Mouse (Mus musculus) adrenal gland, postnatal 14 days (tissue): Measurements from ENCODE around the gene Tmem204. TPM values are rescaled to one million over a fixed set of nuclear protein-coding genes. Genes with fewer than 3 reads are reported as not detected.

Source experiments
- DNase-seq: peaks from one replicate; pipeline ENCODE4 v3.0.0; 2021; ENCODE audit warnings: mixed read lengths
- total RNA-seq: library from RNA; stranded (reverse); gene quantifications from 2 replicates; pipeline ENCODE4 v1.2.3, GENCODE M21; 2021

Tmem204 gene
- total RNA-seq, 1 experiment from 2014 or later = 30.2 TPM

- no peak for DNase-seq
Measured at GRCm38 (mm10) chr17:25086724-25087123, 3.3 kb upstream of the Tmem204 start.

- DNase-seq = peak; percentile 58
Measured at GRCm38 (mm10) chr17:25084835-25085385, 1.5 kb upstream of the Tmem204 start.

GRCm38 (mm10) chr17:25082887-25083286 lies 504 bp downstream of the Tmem204 start:
- DNase-seq = no peak

GRCm38 (mm10) chr17:25082081-25082847 lies 1.1 kb downstream of the Tmem204 start:
- DNase-seq = no peak

GRCm38 (mm10) chr17:25080960-25081381 lies 2.4 kb downstream of the Tmem204 start:
- DNase-seq = peak; percentile 65

- DNase-seq = no peak
Measured at GRCm38 (mm10) chr17:25080210-25080609, 3.2 kb downstream of the Tmem204 start.

DNA sequence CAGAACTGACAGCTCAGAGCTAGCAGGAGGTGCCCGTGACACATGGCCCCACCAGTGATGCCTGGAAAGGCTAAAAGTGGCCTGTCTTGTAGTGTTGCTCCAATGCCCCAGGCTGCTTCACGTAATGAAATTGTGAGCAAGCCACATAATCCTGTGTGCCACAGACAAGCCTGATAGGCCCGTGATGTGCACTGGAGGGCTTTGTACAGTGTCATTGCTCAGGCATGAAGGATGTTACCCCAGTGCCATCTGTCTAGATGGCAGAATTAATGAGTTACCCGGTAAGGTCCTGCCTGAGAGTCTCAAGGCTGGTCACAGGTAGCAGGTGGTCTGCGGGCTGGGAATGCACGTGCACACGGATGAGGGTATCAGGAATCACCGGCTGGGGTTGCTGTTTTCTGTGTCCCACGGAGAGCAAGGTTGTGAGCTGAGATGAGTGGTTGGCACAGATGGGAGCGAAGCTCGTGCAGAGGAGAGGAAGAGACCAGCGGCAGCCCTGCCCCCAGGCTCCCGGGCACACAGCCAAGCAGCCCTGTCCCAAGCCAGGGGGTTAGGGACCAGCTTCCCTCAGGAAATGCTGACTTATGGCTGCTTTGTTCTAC lies 5.5 kb downstream of the Tmem204 start:
- DNase-seq = peak; percentile 86

GRCm38 (mm10) chr17:25076906-25077305 lies 6.5 kb downstream of the Tmem204 start:
- DNase-seq = no peak

GRCm38 (mm10) chr17:25068690-25069089 lies 14.7 kb downstream of the Tmem204 start:
- no peak for DNase-seq

- peak; percentile 53 for DNase-seq
Measured at GRCm38 (mm10) chr17:25067442-25067851, 15.9 kb downstream of the Tmem204 start.

DNA sequence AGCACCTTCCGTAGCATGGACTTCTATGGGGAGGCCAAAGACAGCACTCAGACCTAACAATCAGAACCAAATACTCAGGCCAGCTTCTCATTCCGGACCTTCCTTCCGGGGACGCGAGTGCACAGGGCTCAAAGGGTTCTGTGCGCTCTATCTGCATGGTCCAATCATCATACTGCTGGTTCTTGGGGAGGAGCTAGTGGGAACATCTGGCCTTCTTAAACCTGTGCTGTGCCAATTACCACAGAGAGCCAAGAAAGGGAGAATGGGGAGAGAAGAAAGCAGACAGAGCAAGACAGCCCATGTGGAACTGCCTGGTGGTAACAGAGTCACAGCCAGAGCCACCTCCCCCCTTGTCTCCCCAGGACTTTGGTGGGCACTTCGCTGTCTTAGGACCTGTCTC lies 16.8 kb downstream of the Tmem204 start:
- DNase-seq = no peak

DNA sequence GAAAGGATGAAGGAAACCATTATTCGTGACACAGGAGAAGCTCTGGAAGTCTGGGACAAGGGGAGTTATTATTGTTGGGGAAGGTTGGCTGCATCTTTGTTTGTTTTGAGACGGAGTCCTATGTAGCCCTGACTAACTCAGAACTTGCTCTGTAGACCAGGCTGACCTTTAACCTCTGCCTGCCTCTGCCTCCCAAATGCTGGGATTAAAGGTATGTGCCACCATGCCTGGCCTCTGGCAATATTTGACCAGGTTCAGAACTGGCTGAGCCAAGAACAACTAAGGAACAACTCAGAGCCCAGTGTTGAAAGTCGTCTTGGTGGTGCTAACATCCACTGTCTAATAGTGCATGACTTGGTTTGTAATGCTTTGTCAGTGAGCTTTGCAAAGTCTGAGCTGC lies 18.2 kb downstream of the Tmem204 start:
- DNase-seq = no peak

DNA sequence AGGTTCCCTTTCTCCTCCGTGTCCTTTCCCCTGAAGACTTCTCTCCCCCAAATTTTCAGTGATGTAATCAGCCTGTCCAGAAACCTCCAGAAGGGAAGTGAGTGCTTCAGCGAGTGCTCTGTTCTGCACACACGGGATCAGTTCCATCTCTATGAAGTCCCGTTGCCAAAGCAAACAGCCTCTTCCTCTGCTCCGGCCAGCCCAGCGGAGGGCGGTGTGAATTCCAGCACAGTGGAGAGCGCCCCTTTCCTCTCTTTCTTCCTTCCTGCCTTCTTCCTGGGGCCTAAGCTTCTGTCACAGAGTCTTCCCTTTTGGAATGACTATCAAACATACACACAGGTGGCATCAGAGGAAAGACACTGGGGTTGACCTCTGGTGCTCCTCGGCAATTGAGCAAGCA lies 19.0 kb downstream of the Tmem204 start:
- DNase-seq = peak; percentile 57

DNA sequence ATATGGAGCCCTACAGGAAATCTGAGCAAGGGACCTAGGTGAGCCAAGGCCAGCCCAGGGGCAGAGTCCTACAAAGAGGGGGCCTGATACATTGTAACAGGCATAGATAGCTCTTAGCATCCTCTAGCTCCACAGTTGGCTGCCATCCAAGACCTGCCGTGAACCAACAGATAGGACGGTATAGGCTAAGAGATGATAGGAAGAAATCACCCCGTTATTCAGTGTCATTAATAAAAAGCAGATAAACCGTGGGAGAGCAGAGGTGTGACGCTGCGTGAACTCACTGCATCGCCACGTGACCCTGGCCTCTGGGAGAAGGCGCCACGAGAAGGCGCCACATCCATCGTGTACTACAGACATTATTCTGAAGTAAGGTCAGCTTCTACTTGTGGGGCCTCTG lies 19.5 kb downstream of the Tmem204 start:
- no peak for DNase-seq

DNA sequence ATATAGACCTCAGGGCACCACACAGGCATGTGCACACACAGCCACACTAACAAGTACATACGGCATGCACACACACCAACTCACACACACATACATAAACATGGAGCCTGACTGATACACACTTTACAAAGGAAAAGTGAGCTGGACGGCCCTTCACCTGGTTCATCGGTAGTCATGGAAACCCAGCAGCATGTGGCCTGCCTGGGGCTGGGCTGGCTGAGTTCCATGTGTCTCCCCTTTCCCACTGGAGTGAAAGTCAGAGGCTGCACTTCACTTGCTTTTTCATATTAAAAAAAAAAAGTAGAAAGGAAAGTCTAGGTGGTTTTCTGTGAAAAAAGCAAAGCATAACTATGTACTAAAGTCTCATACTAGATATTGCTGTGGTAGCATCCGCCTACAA lies 20.1 kb downstream of the Tmem204 start:
- DNase-seq = no peak

DNA sequence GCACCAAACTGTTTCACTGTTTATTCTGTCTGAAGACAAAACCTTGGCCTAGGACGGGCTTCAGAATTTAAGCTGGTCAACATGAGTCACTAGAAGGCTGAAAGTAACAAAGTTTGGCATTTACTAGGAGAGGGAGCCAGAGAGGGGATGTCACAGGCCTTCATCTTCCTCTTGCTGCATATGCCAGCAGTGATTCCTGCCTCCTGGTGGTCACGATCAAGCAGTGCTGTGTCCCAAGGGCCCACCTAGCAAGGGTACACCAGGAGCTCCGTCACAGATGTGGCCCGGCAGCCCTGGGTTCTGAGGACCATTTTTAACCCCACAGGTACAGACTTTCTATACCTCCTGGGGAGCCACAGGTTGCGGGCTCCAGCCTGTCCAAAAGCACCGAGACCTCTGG lies 26.4 kb downstream of the Tmem204 start:
- no peak for DNase-seq

DNA sequence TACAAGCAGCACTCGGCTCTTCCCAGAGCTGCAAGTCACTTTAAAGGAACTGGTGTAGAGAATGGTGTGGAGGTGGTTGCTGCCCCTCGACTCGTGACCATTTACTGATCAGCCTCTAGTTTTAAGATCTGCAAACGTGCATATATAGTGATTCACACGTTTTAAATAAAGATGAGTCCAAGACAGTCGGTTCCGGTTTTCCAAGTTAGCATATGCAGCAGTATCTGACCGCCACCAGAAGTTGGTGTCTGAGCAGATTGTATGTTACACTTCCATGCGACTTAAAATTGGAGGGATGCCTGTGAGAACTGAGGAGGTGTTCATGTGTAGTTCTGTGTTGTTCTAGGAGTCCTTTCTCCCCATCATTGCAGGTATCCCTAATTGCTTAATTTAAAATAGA lies 30.1 kb downstream of the Tmem204 start:
- no peak for DNase-seq

DNA sequence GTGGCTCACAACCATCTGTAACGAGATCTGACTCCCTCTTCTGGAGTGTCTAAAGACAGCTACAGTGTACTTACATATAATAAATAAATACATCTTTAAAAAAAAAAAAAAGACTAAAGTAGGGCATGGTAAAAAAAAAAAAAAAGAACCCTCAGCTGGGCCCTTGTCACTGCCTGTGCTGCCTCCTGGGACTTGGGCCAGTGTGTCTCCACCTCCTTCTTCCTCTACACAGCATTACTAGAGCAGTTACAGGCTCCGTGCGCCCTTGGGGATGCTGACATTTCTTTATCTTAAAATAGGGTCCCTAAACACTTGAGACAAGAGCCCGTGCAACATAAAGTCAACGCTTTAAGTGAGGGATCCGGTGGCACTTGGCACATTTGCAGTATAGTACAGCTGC lies 36.2 kb downstream of the Tmem204 start:
- no peak for DNase-seq

DNA sequence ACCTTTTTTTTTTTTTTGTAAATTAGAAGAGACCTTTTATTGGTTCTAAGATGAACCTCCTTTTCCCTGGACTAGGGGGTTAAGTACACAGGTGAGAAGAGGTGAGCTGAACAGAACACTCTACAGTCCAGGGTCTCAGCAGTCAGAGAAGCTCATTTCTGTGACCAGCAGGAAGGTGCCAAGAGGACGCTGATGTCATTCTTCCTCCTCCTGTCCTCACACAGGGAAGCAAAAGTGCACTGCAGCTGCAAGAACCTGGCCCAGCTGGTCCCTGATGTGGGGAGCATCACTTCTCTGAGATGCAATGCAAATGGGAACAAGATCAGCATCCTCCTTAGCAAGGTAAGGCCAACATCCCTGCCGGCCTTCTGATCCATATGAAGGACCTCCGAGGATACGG lies 38.1 kb downstream of the Tmem204 start:
- DNase-seq = no peak

- no peak for DNase-seq
Measured at GRCm38 (mm10) chr17:25044879-25045278, 38.5 kb downstream of the Tmem204 start.

DNA sequence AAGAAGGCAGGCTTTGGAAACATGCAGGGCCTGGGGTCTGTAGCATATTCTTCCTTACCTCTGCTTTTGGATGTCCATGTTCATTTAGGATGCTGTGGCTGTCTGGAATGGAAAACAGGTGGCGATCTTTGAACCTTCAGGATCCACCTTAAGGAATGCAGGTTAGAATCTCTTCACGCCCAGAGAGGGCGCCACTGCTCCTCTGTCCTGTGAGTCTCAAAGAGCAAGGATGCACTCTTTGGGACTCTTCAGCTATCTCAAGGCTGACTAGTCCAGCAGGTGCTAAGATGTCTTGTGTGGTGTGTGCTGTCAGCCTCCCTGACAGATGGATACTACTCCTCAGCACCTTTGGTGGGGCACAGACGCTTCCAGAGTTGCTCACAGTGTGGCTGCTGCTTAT lies 47.2 kb downstream of the Tmem204 start:
- peak; percentile 23 for DNase-seq

GRCm38 (mm10) chr17:25016292-25017132 lies 66.9 kb downstream of the Tmem204 start:
- peak; percentile 89 for DNase-seq
